Mouse (Mus musculus) effector memory CD4-positive, alpha-beta T cell, adult 7 months (primary cell): ENCODE measurements around the gene Krtap9-3. TPM values are rescaled to one million over a fixed set of nuclear protein-coding genes. Genes with fewer than 3 reads are reported as not detected.

Experiments used
- polyA plus RNA-seq: library from polyadenylated mRNA; unstranded; fragments of 100-300 nt; shearing (Covaris generic); gene quantifications from one replicate; pipeline ENCODE4 v1.2.1, GENCODE M21; 2017

The Krtap9-3 gene
- polyA plus RNA-seq, result not detected

GRCm38 (mm10) chr11:99597742-99598141, at the start of gene Krtap9-3:
Gene Krtap9-3, minus strand, starts transcription at chr11:99598105.

GRCm38 (mm10) chr11:99643635-99644139, 45.8 kb upstream of the Krtap9-3 start, which contains the start of gene Krtap4-7:
Gene Krtap4-7, minus strand, starts transcription at chr11:99644089.

GRCm38 (mm10) chr11:99634653-99635134, 36.8 kb upstream of the Krtap9-3 start, which contains the start of gene Krtap4-2:
Gene Krtap4-2, minus strand, starts transcription at chr11:99635084.

GRCm38 (mm10) chr11:99628138-99628537, 30.2 kb upstream of the Krtap9-3 start, which contains the start of gene Krtap4-1:
Gene Krtap4-1, minus strand, starts transcription at chr11:99628238.

GRCm38 (mm10) chr11:99620335-99620734, 22.4 kb upstream of the Krtap9-3 start, which contains the start of gene Gm11562:
Gene Gm11562, minus strand, starts transcription at chr11:99620435.

GRCm38 (mm10) chr11:99614796-99615363, 17.0 kb upstream of the Krtap9-3 start, which contains the start of gene Krtap2-4:
Gene Krtap2-4, minus strand, starts transcription at chr11:99614846.

GRCm38 (mm10) chr11:99610089-99610488, 12.2 kb upstream of the Krtap9-3 start, which contains the start of gene Gm11937:
Gene Gm11937, minus strand, starts transcription at chr11:99610189.

GRCm38 (mm10) chr11:99603208-99603607, 5.3 kb upstream of the Krtap9-3 start, which contains the start of gene Gm11938:
Gene Gm11938, minus strand, starts transcription at chr11:99603308.

GRCm38 (mm10) chr11:99590981-99591380, 6.9 kb downstream of the Krtap9-3 start, which contains the start of gene Krtap1-3:
Gene Krtap1-3, minus strand, starts transcription at chr11:99591339.

GRCm38 (mm10) chr11:99583245-99583704, 14.6 kb downstream of the Krtap9-3 start, which contains the start of gene Krtap1-4:
Gene Krtap1-4, minus strand, starts transcription at chr11:99583654.

GRCm38 (mm10) chr11:99580636-99581035, 17.3 kb downstream of the Krtap9-3 start, which contains the start of gene Krtap1-5:
Gene Krtap1-5, minus strand, starts transcription at chr11:99581016.

GRCm38 (mm10) chr11:99566530-99566929, 31.4 kb downstream of the Krtap9-3 start, which contains the start of gene Krtap3-1:
Gene Krtap3-1, minus strand, starts transcription at chr11:99566630.

GRCm38 (mm10) chr11:99559366-99559765, 38.5 kb downstream of the Krtap9-3 start, which contains the start of gene Gm11939:
Gene Gm11939, minus strand, starts transcription at chr11:99559466.

GRCm38 (mm10) chr11:99556753-99557152, 41.2 kb downstream of the Krtap9-3 start, which contains the start of gene Krtap3-2:
Gene Krtap3-2, minus strand, starts transcription at chr11:99556853.

GRCm38 (mm10) chr11:99550765-99551164, 47.1 kb downstream of the Krtap9-3 start, which contains the start of gene Krtap3-3:
Gene Krtap3-3, minus strand, starts transcription at chr11:99550865.

Other genes with a start within 250 kb of the Krtap9-3 start
- not detected for gene Krt27, start 247.0 kb downstream of the Krtap9-3 start, polyA plus RNA-seq
- 0.26 TPM for gene Krt28, start 223.2 kb downstream of the Krtap9-3 start, polyA plus RNA-seq
- gene Krt10, start 208.7 kb downstream of the Krtap9-3 start, polyA plus RNA-seq, result 10.1 TPM
- gene Krt12, start 175.8 kb downstream of the Krtap9-3 start, polyA plus RNA-seq, result not detected
- gene Krt20, start 160.0 kb downstream of the Krtap9-3 start, polyA plus RNA-seq, result 0.26 TPM
- gene Krt23, start 105.0 kb downstream of the Krtap9-3 start, polyA plus RNA-seq, result not detected
- gene Krt39, start 76.8 kb downstream of the Krtap9-3 start, polyA plus RNA-seq, result not detected
- gene Krt40, start 54.9 kb downstream of the Krtap9-3 start, polyA plus RNA-seq, result not detected
- gene Krtap3-3, start 47.2 kb downstream of the Krtap9-3 start, polyA plus RNA-seq, result not detected
- gene Krtap3-2, start 41.3 kb downstream of the Krtap9-3 start, polyA plus RNA-seq, result 0.74 TPM
- not detected for gene Gm11939, start 38.6 kb downstream of the Krtap9-3 start, polyA plus RNA-seq
- not detected for gene Krtap3-1, start 31.5 kb downstream of the Krtap9-3 start, polyA plus RNA-seq
- gene Krtap1-5, start 17.1 kb downstream of the Krtap9-3 start, polyA plus RNA-seq, result not detected
- gene Krtap1-4, start 14.5 kb downstream of the Krtap9-3 start, polyA plus RNA-seq, result 0.90 TPM
- not detected for gene Krtap1-3, start 6.8 kb downstream of the Krtap9-3 start, polyA plus RNA-seq
- not detected for gene Gm11938, start 5.2 kb upstream of the Krtap9-3 start, polyA plus RNA-seq
- not detected for gene Gm11937, start 12.1 kb upstream of the Krtap9-3 start, polyA plus RNA-seq
- not detected for gene Krtap2-4, start 16.7 kb upstream of the Krtap9-3 start, polyA plus RNA-seq
- not detected for gene Gm11562, start 22.3 kb upstream of the Krtap9-3 start, polyA plus RNA-seq
- gene Krtap4-1, start 30.1 kb upstream of the Krtap9-3 start, polyA plus RNA-seq, result not detected
- gene Krtap4-2, start 37.0 kb upstream of the Krtap9-3 start, polyA plus RNA-seq, result not detected
- not detected for gene Krtap4-7, start 46.0 kb upstream of the Krtap9-3 start, polyA plus RNA-seq
- gene Gm11555, start 52.1 kb upstream of the Krtap9-3 start, polyA plus RNA-seq, result not detected
- not detected for gene Gm11563, start 60.9 kb upstream of the Krtap9-3 start, polyA plus RNA-seq
- not detected for gene Krtap4-6, start 67.9 kb upstream of the Krtap9-3 start, polyA plus RNA-seq
- not detected for gene Gm14190, start 92.6 kb upstream of the Krtap9-3 start, polyA plus RNA-seq
- gene Gm14180, start 136.2 kb upstream of the Krtap9-3 start, polyA plus RNA-seq, result not detected
- not detected for gene Gm11595, start 174.8 kb upstream of the Krtap9-3 start, polyA plus RNA-seq
- not detected for gene Krtap4-8, start 182.6 kb upstream of the Krtap9-3 start, polyA plus RNA-seq
- gene Krtap4-9, start 187.1 kb upstream of the Krtap9-3 start, polyA plus RNA-seq, result not detected
- not detected for gene Gm11596, start 195.4 kb upstream of the Krtap9-3 start, polyA plus RNA-seq
- gene Gm11569, start 200.8 kb upstream of the Krtap9-3 start, polyA plus RNA-seq, result not detected
- gene Gm11554, start 206.3 kb upstream of the Krtap9-3 start, polyA plus RNA-seq, result not detected
- gene Krtap4-13, start 211.8 kb upstream of the Krtap9-3 start, polyA plus RNA-seq, result not detected
- not detected for gene Gm11564, start 217.6 kb upstream of the Krtap9-3 start, polyA plus RNA-seq
- gene 2300003K06Rik, start 240.0 kb upstream of the Krtap9-3 start, polyA plus RNA-seq, result not detected